Mouse (Mus musculus) limb, embryonic 10.5 days (tissue): ENCODE results near the gene Itprid2. TPM values are rescaled to one million over a fixed set of nuclear protein-coding genes. Genes with fewer than 3 reads are reported as not detected.

Experiments
- DNase-seq: peaks from one replicate; pipeline ENCODE4 v3.0.0-alpha.2; 2017; ENCODE audit warnings: low spot score
- H3K27ac ChIP-seq: fragments of 300-500 bp; sonication (generic); 2 replicates; pipeline ENCODE4 v1.5.1; 2016; ENCODE audit warnings: mild to moderate bottlenecking
- H3K27me3 ChIP-seq: fragments of 300-500 bp; sonication (generic); 2 replicates; pipeline ENCODE4 v1.6.1; 2016; ENCODE audit warnings: low read depth, mild to moderate bottlenecking; ENCODE audit not compliant: poor library complexity, severe bottlenecking
- H3K36me3 ChIP-seq: fragments of 300-500 bp; sonication (generic); 2 replicates; pipeline ENCODE4 v1.6.1; 2016; ENCODE audit warnings: mild to moderate bottlenecking, moderate library complexity
- H3K4me1 ChIP-seq: fragments of 300-500 bp; sonication (generic); 2 replicates; pipeline ENCODE4 v1.6.1; 2016
- H3K4me3 ChIP-seq: fragments of 300-500 bp; sonication (generic); 2 replicates; pipeline ENCODE4 v1.5.1; 2016; ENCODE audit warnings: mild to moderate bottlenecking, moderate library complexity
- H3K9me3 ChIP-seq: fragments of 300-500 bp; sonication (generic); replicated peaks from 2 replicates; pipeline ENCODE4 v1.6.1; 2016; ENCODE audit warnings: mild to moderate bottlenecking
- WGBS: fragments of 180-500 bp; shearing (Covaris S2); methylation state at CpG from one replicate; pipeline ENCODE4 v1.1.7; 2016; 5-methylcytosine and 5-hydroxymethylcytosine counted together
- polyA plus RNA-seq: library from polyadenylated mRNA; unstranded; fragments of >200 nt; fragmentation: Nextera tagmentation; extraction: Ambion mirVana; gene quantifications from 2 replicates; pipeline ENCODE4 v1.2.1, GENCODE M21; 2016

The Itprid2 gene
- polyA plus RNA-seq, 1 experiment from 2014 or later = 5.6 TPM

- Histone ChIP-seq H3K4me1 (no peaks in the 10 kb centered on the region), H3K27ac (no peak overlapping the region), H3K9me3 (no peaks in the 10 kb centered on the region), H3K27me3 (no peaks in the 10 kb centered on the region), H3K36me3 (no peaks in the 10 kb centered on the region), H3K4me3 (no peak overlapping the region)
- 83% methylated on average over 6 of the region's 6 CpGs for WGBS
- no peak for DNase-seq
Measured at GRCm38 (mm10) chr2:79618614-79619568, 16.3 kb upstream of the Itprid2 start.

- Histone ChIP-seq H3K36me3 (no peaks in the 10 kb centered on the region), H3K27me3 (no peaks in the 10 kb centered on the region), H3K27ac (no peak overlapping the region), H3K4me1 (0 out of 2 replicates have a peak, but pooled peaks cover 3% of the 10 kb centered on the region), H3K9me3 (no peaks in the 10 kb centered on the region), H3K4me3 (no peak overlapping the region)
- 93% methylated on average over 4 of the region's 4 CpGs for WGBS
- DNase-seq = no peak
Measured at GRCm38 (mm10) chr2:79623256-79623655, 11.9 kb upstream of the Itprid2 start.

DNA sequence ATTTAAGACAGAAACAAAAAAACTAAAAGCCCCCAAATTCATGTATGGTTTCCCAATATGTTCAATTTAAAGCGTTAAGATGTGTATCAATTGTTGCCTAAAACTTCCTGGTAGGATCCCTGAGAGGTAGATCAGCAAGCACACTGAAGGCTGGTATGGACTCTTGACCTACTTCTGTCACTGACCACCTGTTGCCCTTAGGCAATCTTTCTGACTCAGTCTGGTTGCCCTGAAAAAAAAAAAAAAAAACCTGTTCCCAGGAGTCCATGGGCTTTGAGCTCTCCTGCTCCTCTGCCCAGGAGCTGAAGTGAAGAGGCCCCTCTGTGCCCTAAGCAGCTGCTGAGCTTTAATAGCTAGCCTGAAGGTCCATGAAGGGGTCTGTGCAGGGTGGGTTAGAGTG is 7.5 kb upstream of the Itprid2 start:
- no peak for DNase-seq
- Histone ChIP-seq H3K4me3 (no peak overlapping the region), H3K36me3 (no peaks in the 10 kb centered on the region), H3K4me1 (0 out of 2 replicates have a peak, but pooled peaks cover 3% of the 10 kb centered on the region), H3K27me3 (no peaks in the 10 kb centered on the region), H3K27ac (no peak overlapping the region), H3K9me3 (no peaks in the 10 kb centered on the region)
- WGBS = 81% methylated on average over 1 of the region's 1 CpGs

DNA sequence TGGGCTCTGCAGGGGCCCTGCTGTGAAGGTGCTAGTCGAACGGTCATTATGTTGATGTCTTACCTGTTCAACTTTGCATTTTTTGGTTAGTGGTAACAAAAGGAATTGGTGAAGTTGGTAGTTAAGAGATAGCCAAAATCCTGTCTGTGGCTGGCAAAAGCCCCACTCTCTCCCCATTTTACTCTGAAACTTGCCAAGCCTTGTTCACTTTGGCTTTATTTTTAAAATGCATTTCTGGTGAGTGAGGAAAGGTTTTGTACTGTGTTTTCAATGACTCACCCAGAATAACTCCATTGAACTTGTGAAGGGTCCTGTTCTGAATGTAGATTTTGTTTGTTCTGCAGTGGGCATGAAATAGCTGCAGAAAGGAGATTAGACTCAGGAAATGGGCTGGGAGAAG is 4.9 kb upstream of the Itprid2 start:
- H3K4me3 ChIP-seq = no peak overlapping the region
- H3K9me3 ChIP-seq = no peaks in the 10 kb centered on the region
- 86% methylated on average over 2 of the region's 2 CpGs for WGBS
- peaks cover 6% of the 10 kb centered on the region; the same call in 1 of the 2 replicates for H3K4me1 ChIP-seq
- H3K36me3 ChIP-seq = no peaks in the 10 kb centered on the region
- H3K27ac ChIP-seq = no peak overlapping the region
- no peaks in the 10 kb centered on the region for H3K27me3 ChIP-seq
- DNase-seq = no peak

GRCm38 (mm10) chr2:79635426-79636291 is 507 bp downstream of the Itprid2 start:
- Histone ChIP-seq H3K4me3 (peak overlapping the region; percentile 82), H3K4me1 (peaks cover 17% of the 10 kb centered on the region), H3K27me3 (no peaks in the 10 kb centered on the region), H3K27ac (peak overlapping the region; percentile 91), H3K9me3 (no peaks in the 10 kb centered on the region), H3K36me3 (0 out of 2 replicates have a peak, but pooled peaks cover 2% of the 10 kb centered on the region)
- under 1% methylated on average over 82 of the region's 83 CpGs for WGBS
- DNase-seq = peak; percentile 79

DNA sequence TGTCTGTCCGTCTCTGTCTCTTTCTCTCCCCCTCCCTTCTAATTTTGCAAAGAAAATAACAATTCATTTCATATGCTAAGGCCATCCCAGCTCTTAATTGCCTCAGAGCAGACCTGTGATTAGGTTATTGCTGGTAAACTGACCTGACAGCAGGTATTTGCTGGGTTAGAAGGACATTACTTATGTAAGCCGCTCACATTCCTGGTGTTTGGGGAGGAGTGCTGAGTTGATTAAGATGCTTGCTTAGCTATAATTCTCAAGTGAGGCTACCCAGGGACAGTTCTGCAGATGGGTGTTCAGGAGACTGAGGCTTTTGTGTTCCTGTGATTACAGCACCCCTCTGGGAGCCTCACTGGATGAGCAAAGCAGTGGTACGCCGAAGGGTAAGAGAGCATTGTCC is 3.8 kb downstream of the Itprid2 start:
- H3K4me3 ChIP-seq = no peak overlapping the region
- WGBS = 74% methylated on average over 4 of the region's 4 CpGs
- H3K4me1 ChIP-seq = peaks cover 17% of the 10 kb centered on the region
- DNase-seq = no peak
- H3K9me3 ChIP-seq = no peaks in the 10 kb centered on the region
- H3K27me3 ChIP-seq = no peaks in the 10 kb centered on the region
- H3K27ac ChIP-seq = no peak overlapping the region
- peaks cover 20% of the 10 kb centered on the region for H3K36me3 ChIP-seq

DNA sequence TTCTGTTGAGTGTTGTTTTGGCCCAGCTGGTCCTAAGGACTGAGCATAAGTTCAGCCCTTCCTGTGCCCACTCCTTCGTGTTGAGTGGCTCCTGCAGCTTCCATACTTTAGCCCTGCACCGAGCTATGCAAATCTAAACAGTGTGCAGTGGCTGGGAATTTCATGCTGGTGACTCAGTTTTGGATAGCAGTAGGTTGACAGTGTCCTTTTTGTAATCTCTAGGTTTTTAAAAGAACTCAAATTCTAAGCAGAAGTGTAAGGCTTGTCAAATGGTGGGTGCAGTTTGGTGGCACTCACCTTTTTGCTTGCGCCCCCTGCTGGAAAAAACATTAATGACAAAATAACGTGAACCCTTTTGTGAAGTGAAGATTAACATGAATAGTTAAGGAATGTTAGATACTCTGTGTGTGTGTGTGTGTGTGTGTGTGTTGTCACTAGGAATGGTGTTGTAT is 11.1 kb downstream of the Itprid2 start:
- 54% methylated on average over 4 of the region's 4 CpGs for WGBS
- Histone ChIP-seq H3K4me1 (no peaks in the 10 kb centered on the region), H3K27me3 (no peaks in the 10 kb centered on the region), H3K36me3 (peaks cover 35% of the 10 kb centered on the region), H3K4me3 (no peak overlapping the region), H3K9me3 (no peaks in the 10 kb centered on the region), H3K27ac (no peak overlapping the region)
- peak; percentile 40 for DNase-seq

DNA sequence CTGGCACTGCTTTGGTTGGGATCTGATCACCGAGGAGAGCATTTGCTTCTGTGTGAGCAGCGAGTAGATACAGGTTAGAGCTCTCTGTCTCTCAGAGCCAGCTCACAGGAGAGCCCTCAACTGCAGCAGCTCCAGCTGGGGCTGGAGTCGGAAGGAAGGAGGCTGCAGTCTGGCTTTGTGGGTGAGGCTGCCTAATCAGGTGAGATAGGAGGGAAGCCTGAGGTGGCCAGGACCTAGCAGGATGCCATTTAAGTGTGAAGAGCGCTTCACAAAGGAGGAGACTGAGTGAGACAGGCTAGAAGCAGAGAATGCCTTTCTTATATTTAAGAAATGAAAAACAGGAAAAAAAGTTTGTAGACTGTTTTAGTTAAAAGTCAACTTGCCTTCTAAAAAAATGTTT is 11.9 kb downstream of the Itprid2 start:
- Histone ChIP-seq H3K36me3 (peaks cover 34% of the 10 kb centered on the region), H3K9me3 (no peaks in the 10 kb centered on the region), H3K4me3 (no peak overlapping the region), H3K27me3 (no peaks in the 10 kb centered on the region), H3K27ac (0 out of 2 replicates have a peak overlapping the region, but pooled peaks have one; percentile 14), H3K4me1 (no peaks in the 10 kb centered on the region)
- 51% methylated on average over 4 of the region's 4 CpGs for WGBS
- DNase-seq = no peak

DNA sequence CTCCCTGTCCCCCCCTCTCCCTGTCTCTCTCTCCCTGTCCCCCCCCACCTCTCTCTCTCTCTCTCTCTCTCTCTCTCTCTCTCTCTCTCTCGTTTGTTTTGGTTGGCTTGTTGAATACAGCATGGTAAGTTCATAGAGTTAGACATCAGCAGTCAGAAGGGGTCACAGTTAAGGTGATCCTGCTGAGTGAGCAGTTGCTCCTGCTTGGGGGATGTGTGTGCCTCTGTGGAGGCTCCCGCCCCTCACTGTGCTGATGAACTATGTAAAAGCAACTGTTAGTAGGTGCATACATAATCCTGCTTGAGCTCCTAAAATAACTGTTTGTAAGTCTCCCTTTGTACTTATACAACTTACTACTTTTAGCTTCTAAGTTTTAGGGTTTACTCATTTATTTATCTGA is 12.6 kb downstream of the Itprid2 start:
- Histone ChIP-seq H3K27me3 (no peaks in the 10 kb centered on the region), H3K36me3 (peaks cover 27% of the 10 kb centered on the region), H3K9me3 (no peaks in the 10 kb centered on the region), H3K4me1 (no peaks in the 10 kb centered on the region), H3K4me3 (no peak overlapping the region), H3K27ac (no peak overlapping the region)
- WGBS = 44% methylated on average over 2 of the region's 2 CpGs
- DNase-seq = no peak

- no peaks in the 10 kb centered on the region for H3K9me3 ChIP-seq
- no peaks in the 10 kb centered on the region for H3K36me3 ChIP-seq
- no peak overlapping the region for H3K4me3 ChIP-seq
- H3K27ac ChIP-seq = no peak overlapping the region
- whole genome bisulfite sequencing = 90% methylated on average over 3 of the region's 3 CpGs
- no peak for DNase-seq
- H3K27me3 ChIP-seq = no peaks in the 10 kb centered on the region
- H3K4me1 ChIP-seq = no peaks in the 10 kb centered on the region
Measured at GRCm38 (mm10) chr2:79651185-79651584, 16.0 kb downstream of the Itprid2 start.

GRCm38 (mm10) chr2:79651701-79652100 is 16.5 kb downstream of the Itprid2 start:
- no peak overlapping the region for H3K4me3 ChIP-seq
- 88% methylated on average over 3 of the region's 3 CpGs for WGBS
- no peaks in the 10 kb centered on the region for H3K9me3 ChIP-seq
- no peak for DNase-seq
- H3K4me1 ChIP-seq = no peaks in the 10 kb centered on the region
- no peak overlapping the region for H3K27ac ChIP-seq
- no peaks in the 10 kb centered on the region for H3K36me3 ChIP-seq
- H3K27me3 ChIP-seq = no peaks in the 10 kb centered on the region

- Histone ChIP-seq H3K36me3 (peaks cover 6% of the 10 kb centered on the region), H3K4me3 (no peak overlapping the region), H3K27me3 (no peaks in the 10 kb centered on the region), H3K27ac (no peak overlapping the region), H3K9me3 (no peaks in the 10 kb centered on the region), H3K4me1 (no peaks in the 10 kb centered on the region)
- DNase-seq = no peak
- WGBS = 95% methylated on average over 4 of the region's 4 CpGs
Measured at GRCm38 (mm10) chr2:79652502-79652901, 17.4 kb downstream of the Itprid2 start.
